Mouse (Mus musculus) left cerebral cortex, postnatal 25 days (tissue): ENCODE results near the gene Olfr646. TPM values are rescaled to one million over a fixed set of nuclear protein-coding genes. Genes with fewer than 3 reads are reported as not detected.

Experiments used
- DNase-seq, 2 experiments: peaks; one replicate each; pipeline ENCODE4 v3.0.0; 2022; ENCODE audit warnings: low spot score in 2 of 2, mixed read lengths in 1 of 2
- intact Hi-C: fragments of 180-260 bp; cut with DNase I; formaldehyde crosslinking; loops from one replicate; pipeline ENCODE4 v1.15.1; 2025
- total RNA-seq, 2 experiments: library from RNA; stranded (reverse); gene quantifications; 2 replicates each; pipeline ENCODE4 v1.2.3; 2021

The Olfr646 gene
- under 1 TPM in 1 of 2 experiments, not detected in 1; 0.14 TPM for total RNA-seq

GRCm38 (mm10) chr7:104104757-104104972 is at the start of gene Olfr646:
TSS of gene Olfr646 (plus strand) at chr7:104104873.
- intact Hi-C loops, result no loop called here
- no peak for DNase-seq

- DNase-seq, result no peak
- intact Hi-C loops, result no loop called here
Observed at GRCm38 (mm10) chr7:104059215-104059614, 45.5 kb upstream of the Olfr646 start.

GRCm38 (mm10) chr7:104061345-104061744 is 43.3 kb upstream of the Olfr646 start, which contains the start of gene 4930516K23Rik:
TSS of gene 4930516K23Rik (minus strand) at chr7:104061445.
- DNase-seq, result no peak
- intact Hi-C loops, result no loop called here

GRCm38 (mm10) chr7:104071769-104072168 is 32.9 kb upstream of the Olfr646 start, which contains the start of gene Olfr644:
TSS of gene Olfr644 (minus strand) at chr7:104071869.
- DNase-seq, result no peak
- intact Hi-C loops, result no loop called here

- intact Hi-C loops, result no loop called here
- no peak for DNase-seq
Observed at GRCm38 (mm10) chr7:104085365-104085764, 19.3 kb upstream of the Olfr646 start, which contains the start of gene Olfr645. TSS of gene Olfr645 (minus strand) at chr7:104085465.

GRCm38 (mm10) chr7:104103913-104104756 is 538 bp upstream of the Olfr646 start:
- no peak for DNase-seq
- intact Hi-C loops, result no loop called here

- DNase-seq, result no peak
- intact Hi-C loops, result no loop called here
Observed at GRCm38 (mm10) chr7:104129726-104130125, 25.1 kb downstream of the Olfr646 start, which contains the start of gene Ubqln5. TSS of gene Ubqln5 (minus strand) at chr7:104129826.

- intact Hi-C loops, result no loop called here
- DNase-seq, result no peak
Observed at GRCm38 (mm10) chr7:104137305-104137704, 32.6 kb downstream of the Olfr646 start, which contains the start of gene Olfr643. TSS of gene Olfr643 (minus strand) at chr7:104137405.

GRCm38 (mm10) chr7:104143179-104143578 is 38.5 kb downstream of the Olfr646 start, which contains the start of gene Ubqln3:
TSS of gene Ubqln3 (minus strand) at chr7:104143279.
- intact Hi-C loops, result no loop called here
- no peak for DNase-seq

- intact Hi-C loops, result no loop called here
- DNase-seq, result no peak
Observed at GRCm38 (mm10) chr7:104150456-104150855, 45.8 kb downstream of the Olfr646 start, which contains the start of gene Ubqlnl. TSS of gene Ubqlnl (minus strand) at chr7:104150556.

Other genes starting within 250 kb of the Olfr646 start
- not detected for gene Olfr66, start 218.6 kb upstream of the Olfr646 start, total RNA-seq
- not detected for gene Olfr64, start 210.4 kb upstream of the Olfr646 start, total RNA-seq
- not detected for gene Olfr65, start 201.4 kb upstream of the Olfr646 start, total RNA-seq
- gene Olfr631, start 176.0 kb upstream of the Olfr646 start, total RNA-seq, result not detected
- gene Olfr632, start 170.5 kb upstream of the Olfr646 start, total RNA-seq, result not detected
- not detected for gene Olfr633, start 160.4 kb upstream of the Olfr646 start, total RNA-seq
- under 1 TPM; 0.05 to 0.07 TPM for gene Olfr635, start 133.7 kb upstream of the Olfr646 start, total RNA-seq
- gene Olfr638, start 106.1 kb upstream of the Olfr646 start, total RNA-seq, result not detected
- under 1 TPM; 0.07 to 0.16 TPM for gene Olfr639, start 87.6 kb upstream of the Olfr646 start, total RNA-seq
- not detected for gene Olfr640, start 79.3 kb upstream of the Olfr646 start, total RNA-seq
- not detected for gene Olfr641, start 69.4 kb upstream of the Olfr646 start, total RNA-seq
- gene Olfr642, start 52.2 kb upstream of the Olfr646 start, total RNA-seq, result not detected
- gene 4930516K23Rik, start 43.4 kb upstream of the Olfr646 start, total RNA-seq, result not detected
- not detected for gene Olfr644, start 33.0 kb upstream of the Olfr646 start, total RNA-seq
- not detected for gene Olfr645, start 19.4 kb upstream of the Olfr646 start, total RNA-seq
- not detected for gene Ubqln5, start 25.0 kb downstream of the Olfr646 start, total RNA-seq
- gene Olfr643, start 32.5 kb downstream of the Olfr646 start, total RNA-seq, result not detected
- gene Ubqln3, start 38.4 kb downstream of the Olfr646 start, total RNA-seq, result not detected
- not detected for gene Ubqlnl, start 45.7 kb downstream of the Olfr646 start, total RNA-seq
- not detected for gene Olfm5, start 60.0 kb downstream of the Olfr646 start, total RNA-seq
- gene Olfr648, start 78.5 kb downstream of the Olfr646 start, total RNA-seq, result under 1 TPM; 0.41 to 0.55 TPM
- not detected for gene Olfr649, start 91.1 kb downstream of the Olfr646 start, total RNA-seq
- gene Trim6, start 113.9 kb downstream of the Olfr646 start, total RNA-seq, result under 1 TPM; 0.34 to 0.55 TPM
- 1 to 10 TPM; 1.4 to 1.5 TPM for gene Trim34a, start 139.6 kb downstream of the Olfr646 start, total RNA-seq
- gene Trim5, start 183.2 kb downstream of the Olfr646 start, total RNA-seq, result under 1 TPM; 0.30 to 0.41 TPM
- gene Trim12a, start 210.6 kb downstream of the Olfr646 start, total RNA-seq, result 1 to 10 TPM; 1.8 to 2.1 TPM
- gene Trim34b, start 224.6 kb downstream of the Olfr646 start, total RNA-seq, result not detected
- gene Trim12c, start 248.5 kb downstream of the Olfr646 start, total RNA-seq, result 1 to 10 TPM in 1 of 2 experiments, under 1 TPM in 1; 0.94 to 1.5 TPM